Mouse (Mus musculus): ENCODE results near the gene Sh3kbp1.

The Sh3kbp1 gene

DNA sequence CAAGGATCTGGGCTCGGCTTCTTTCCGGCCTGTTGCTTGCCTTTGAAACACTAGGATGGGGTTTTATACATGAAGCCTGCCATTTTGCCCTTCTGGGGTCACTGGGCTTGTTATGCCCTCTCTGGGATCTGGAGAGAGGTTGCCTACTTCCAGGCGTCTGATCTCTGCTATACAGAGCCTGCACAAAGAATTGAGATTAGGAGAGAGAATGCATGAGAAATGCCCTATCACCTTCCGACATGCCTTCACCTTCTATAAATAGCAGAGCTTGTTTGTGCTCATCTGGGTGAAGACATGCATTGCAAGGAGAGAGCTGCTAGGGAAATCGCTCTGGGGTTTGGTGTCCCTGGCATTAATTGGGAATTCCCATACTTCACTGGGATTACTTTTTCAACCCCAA is 301.1 kb downstream of the Sh3kbp1 start:
- DNase-seq (ENCODE audit: low spot score): no peak

DNA sequence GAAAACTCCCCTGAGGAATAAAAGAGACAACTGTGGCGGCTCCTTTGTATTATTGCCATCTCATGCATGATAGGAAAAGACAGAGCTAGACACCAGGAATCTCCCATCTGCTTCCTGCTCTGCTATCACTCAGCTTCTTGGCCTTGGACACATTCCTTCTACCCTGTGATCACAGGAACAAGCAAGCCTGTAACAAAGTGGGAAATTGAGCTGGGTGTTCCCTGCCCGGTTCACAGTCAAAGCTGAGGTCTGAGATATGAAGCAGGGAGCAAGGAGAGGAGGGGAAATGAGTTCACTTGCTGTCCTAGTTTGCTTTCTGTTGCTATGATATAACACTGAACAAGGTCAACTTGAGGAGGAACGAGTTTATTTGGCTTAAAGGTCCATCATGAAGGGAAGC is 301.8 kb downstream of the Sh3kbp1 start:
- no peak for DNase-seq (ENCODE audit: low spot score)

GRCm38 (mm10) chrX:159932027-159932426 is 305.0 kb downstream of the Sh3kbp1 start:
- DNase-seq (ENCODE audit: low spot score): no peak

DNA sequence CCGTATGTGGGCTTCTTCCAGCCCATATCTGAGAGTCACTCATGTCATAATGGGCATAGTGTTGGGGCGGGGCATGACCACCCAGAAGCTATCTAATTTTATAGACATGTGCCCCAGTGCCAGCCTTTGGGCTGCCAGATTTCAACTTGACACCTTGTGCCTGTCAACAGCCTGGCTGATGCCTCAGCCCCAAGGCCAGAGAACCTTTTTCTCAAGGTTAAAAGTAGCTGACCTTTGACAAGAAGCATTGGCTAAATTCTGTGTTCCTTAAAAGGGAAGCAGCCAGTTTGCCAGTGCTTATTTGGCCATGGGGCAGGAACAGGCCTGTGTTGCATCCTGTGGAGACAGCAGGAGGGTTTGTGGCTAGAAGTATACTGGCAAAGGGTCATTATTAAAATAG is 315.5 kb downstream of the Sh3kbp1 start:
- no peak for DNase-seq (ENCODE audit: low spot score)

DNA sequence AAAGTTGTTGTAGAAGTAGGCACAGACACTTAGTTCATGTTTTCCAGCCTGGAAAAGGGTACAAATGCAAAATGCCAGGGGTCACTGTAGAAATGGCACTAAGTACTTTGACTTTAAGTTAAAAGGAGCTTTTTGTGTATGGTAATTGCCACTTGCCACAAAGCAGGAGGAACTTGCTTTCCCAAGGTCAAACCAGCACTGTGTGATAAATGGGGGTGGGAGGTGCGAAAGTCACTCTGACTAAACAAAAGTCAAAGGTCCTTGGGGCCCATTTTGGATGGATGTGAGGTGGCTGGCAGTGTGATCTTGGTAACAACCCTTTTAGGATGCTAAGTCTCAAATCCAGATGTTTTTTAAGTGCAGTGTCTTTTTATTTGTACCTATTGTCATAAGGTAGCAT is 316.5 kb downstream of the Sh3kbp1 start:
- no peak for DNase-seq (ENCODE audit: low spot score)

DNA sequence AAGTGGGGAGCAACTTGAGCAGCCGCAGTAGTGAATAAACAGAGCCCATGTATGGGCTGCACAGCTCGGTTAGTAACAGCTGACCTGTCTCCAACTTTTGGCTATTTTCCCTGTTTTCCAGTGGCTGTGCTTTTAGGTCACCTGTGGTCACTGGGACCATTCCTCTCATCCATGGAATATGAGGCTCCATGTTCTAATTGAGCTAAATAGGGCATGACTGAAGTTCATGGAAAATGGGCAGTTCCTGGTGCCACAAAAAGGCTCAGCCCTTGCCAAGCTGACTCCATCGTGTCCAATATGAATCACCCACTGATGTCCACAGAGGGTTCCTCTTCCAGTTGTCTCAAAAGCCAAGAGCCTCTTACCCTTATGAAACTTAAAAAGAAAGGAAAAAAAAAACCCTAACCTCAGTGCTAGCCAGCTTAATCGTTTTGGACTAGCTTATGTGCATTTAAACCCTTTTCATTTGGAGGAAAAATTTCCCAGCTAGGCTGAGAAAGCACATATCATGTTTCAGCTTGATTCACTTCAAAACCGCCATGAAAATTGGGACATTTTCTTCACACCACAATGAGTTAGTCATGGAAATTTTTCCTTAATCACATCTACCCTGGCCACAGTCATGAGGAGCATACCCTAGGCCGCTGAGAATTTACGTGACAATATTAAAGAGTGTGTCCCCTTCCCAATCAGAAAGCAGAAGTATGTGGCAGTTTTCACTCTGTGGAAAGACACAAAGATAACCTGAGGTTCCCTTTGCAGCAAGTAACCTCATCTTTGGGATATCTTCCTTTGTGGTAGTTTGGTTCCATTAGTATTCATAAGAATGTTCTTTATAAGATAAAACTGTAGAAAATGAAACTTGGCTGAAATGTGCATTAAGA is 326.7 kb downstream of the Sh3kbp1 start:
- no peak for DNase-seq (ENCODE audit: low spot score)

GRCm38 (mm10) chrX:159954430-159954779 is 327.3 kb downstream of the Sh3kbp1 start:
- no peak for DNase-seq (ENCODE audit: low spot score)

DNA sequence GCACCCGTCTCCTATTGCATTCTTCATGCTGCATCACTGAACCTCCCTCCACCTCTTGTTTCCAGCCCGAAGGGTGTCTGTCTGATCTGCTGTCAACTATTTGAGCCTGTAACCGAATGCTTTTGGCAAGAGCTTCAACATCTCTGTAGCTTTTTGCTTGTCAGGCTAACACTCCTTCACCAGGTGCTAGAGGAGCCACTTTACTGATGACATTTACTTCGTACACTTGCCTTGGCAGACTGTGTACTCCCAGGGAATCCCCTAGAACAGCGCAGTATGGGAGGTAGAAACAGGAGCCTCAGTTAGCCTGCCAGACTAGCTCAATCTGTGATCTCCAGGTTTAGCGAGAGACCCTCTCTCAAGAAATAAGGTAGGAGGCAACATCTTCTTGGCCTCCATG is 328.4 kb downstream of the Sh3kbp1 start:
- DNase-seq (ENCODE audit: low spot score): no peak

- DNase-seq (ENCODE audit: low spot score): no peak
Observed at GRCm38 (mm10) chrX:159961385-159961784, 334.3 kb downstream of the Sh3kbp1 start.

- no peak for DNase-seq (ENCODE audit: low spot score)
Observed at GRCm38 (mm10) chrX:159963273-159963672, 336.2 kb downstream of the Sh3kbp1 start.

- no peak for DNase-seq (ENCODE audit: low spot score)
Observed at GRCm38 (mm10) chrX:159963925-159964324, 336.9 kb downstream of the Sh3kbp1 start.

DNA sequence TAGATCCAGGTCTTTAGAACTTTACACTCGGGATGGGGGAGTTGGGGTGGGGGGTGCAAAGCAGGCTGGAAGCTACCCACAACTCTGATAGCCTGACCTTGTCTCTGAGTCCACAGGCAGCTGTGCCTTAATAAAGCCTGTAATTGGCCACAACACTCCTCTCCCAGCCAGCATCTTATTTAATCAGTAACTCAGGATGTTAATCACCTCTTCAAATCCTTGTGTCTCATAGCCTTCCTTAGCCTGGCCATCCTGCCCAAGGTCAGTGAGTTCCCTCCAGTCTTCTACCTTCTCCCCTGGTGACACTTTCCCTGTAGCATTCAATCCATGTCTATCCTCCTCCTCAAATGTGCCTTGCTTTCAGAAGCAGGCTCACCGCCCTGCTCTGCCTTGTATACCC is 342.0 kb downstream of the Sh3kbp1 start:
- DNase-seq (ENCODE audit: low spot score): no peak

DNA sequence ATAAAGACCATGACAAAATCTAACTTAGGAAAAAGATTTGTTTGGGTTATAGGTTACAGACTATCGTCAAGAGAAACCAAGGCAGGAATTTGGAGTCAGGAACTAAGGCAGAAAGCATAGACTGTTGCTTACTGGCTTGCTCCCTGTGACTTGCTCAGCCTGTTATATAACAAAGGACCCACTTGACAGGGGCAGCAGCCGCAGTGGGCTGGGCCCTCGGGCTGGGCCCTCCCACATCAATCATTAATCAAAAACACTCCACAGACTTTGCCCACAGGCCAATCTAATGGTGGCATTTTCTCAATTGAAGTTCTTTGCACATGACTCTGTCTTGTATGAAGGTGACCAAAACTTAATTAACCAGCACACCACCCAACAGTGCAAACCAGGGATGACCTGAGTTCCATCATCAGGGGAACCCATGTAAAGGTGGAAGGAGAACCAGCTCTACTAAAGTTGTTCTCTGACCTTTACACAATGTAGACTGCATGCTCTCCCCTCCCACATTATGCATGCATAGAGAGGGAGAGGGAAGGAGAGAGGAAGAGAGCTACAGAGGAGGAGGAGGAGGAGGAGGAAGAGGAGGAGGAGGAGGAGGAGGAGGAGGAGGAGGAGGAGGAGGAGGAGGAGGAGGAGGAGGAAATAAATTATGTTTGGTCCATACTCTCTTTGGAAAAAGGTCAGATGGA is 344.2 kb downstream of the Sh3kbp1 start:
- DNase-seq (ENCODE audit: low spot score): no peak

DNA sequence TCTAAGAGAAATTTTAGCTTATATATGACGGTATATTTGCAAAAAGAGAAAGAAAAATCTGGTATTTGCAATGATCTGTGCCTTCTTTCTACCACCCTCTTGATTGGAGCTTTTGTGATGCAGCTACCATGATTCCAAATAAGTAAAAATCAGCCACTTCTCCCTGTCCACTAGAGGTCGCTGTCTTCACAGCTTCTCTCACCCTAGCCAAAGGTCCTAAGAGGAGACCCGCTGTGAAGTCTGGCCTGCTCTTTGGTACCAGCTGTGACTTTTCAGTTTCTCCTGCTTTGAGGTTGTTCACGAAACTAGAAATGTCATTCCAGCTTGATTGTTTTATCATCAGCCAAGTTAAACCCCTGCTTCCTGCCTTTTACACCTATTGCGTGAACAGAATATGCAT is 346.7 kb downstream of the Sh3kbp1 start:
- DNase-seq (ENCODE audit: low spot score): no peak

DNA sequence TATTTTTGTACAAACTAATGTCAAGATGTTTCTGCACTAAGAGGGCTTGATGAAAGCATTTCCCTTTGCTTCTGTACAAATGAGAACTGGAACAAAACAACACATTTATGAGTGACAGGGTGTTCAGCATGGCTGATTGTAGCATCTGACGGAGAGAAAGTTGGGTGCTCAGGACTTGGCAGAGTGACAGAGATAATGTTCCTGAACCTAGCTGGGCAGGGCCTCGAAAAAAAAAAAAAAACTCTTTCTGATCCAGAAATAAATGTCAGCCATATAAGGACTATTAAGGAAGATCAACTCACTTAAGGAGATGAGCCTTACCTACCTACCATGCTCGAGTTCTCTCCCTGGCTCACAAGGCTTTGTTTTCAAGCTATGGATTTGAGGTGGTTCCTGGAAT is 349.2 kb downstream of the Sh3kbp1 start:
- no peak for DNase-seq (ENCODE audit: low spot score)

DNA sequence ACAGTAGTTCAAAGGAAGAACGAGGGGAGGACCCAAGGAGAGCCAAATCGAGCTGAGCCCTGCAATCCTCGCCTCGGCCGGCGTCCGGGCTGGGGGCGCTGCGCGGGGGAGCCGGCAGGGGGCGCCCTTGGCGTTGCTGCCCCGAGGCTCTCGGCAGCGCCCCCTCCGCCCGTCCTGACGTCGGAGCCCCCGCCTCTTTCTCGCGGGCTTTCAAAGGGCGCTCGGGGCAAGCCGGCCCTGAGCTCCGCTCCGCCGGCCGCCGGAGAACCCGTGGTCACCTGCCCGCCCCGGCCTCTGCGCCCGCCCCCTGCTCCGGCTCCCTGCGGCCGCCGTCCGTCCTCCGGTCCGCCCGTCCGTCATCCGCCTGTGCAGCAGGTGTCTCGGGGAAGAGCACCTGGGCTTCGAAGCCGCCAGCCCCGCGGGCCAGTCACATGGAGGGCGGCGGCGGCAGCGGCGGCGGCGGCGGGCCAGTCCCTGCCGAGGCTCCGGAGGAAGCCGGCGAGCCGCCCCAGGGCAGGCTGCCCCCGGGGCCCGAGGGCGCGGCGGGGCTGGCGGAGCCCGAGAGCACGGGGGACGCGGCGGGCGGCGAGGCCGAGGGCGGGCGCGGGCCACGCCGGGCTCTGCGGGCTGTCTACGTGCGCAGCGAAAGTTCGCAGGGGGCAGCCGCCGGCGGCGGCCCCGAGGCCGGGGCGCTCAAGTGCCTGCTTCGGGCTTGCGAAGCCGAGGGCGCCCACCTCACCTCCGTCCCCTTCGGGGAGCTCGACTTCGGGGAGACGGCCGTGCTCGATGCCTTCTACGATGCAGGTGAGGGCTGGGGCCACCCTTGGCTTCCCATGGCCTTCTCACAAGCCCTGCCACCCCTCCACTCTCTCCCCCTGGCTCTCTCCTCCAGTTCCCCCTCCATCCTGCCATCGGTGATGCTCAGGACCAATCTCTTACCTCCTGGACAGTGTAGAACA is 361.2 kb downstream of the Sh3kbp1 start, which contains the start of gene Map3k15:
Map3k15 (plus strand) TSS at position 432 of the 959 bp plus-strand sequence.
- DNase-seq (ENCODE audit: low spot score): peak; percentile 65

- DNase-seq (ENCODE audit: low spot score): no peak
Observed at GRCm38 (mm10) chrX:159995808-159996207, 368.7 kb downstream of the Sh3kbp1 start.
